Mouse (Mus musculus): ENCODE measurements around the gene Fgfr1op2.

Fgfr1op2 gene

DNA sequence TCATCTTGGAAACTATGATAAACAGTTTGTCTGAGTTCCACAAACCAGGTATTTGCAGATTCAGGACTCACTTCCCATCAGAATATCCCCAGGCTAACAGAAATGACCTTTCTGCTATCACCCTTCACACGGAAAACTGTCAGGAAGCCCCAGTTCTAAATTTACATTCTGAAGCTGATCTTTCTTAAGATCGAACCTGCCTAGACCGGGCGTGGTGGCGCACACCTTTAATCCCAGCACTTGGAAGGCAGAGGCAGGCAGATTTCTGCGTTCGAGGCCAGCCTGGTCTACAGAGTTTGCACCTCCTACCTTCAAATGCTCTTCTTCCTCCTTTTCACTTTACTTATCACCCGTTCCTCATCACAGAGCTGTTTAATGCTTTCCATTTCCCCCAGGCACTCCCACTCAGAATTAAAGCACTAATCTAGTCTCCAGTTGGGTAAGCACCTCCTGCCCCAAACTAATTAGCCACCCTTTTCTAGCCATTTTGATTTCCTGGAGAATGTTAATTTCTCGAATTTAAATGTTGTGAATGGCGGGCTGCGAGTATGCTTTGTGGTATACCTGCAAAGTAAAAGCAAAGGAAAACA, 64.7 kb downstream of the Fgfr1op2 start:
- no peak for DNase-seq (ENCODE audit: low read depth, low spot score)

GRCm38 (mm10) chr6:146642276-146643183, 65.5 kb downstream of the Fgfr1op2 start, which contains the start of the genes Med21 and Tm7sf3:
TSS of gene Med21 (plus strand) at chr6:146642547.
TSS of gene Tm7sf3 (minus strand) at chr6:146642824.
- peak; percentile 99 for DNase-seq (ENCODE audit: low read depth, low spot score)

- DNase-seq (ENCODE audit: low read depth, low spot score) = no peak
These were observed 66.2 kb downstream of the Fgfr1op2 start for GRCm38 (mm10) chr6:146643184-146643570.
